Mouse (Mus musculus) heart, adult 2 months (tissue): ENCODE data around the gene Rnf215.
"Not testable (repeated sequence)": the region's sequence is repeated elsewhere in the genome, so short reads cannot be mapped to it uniquely, and the experiment has no call there.

ENCODE experiments used
- CTCF ChIP-seq: fragments of 200-600 bp; IDR thresholded peaks from 2 replicates; pipeline ENCODE4 v1.8.1; 2022; ENCODE audit warnings: antibody characterized with exemption, mild to moderate bottlenecking, moderate library complexity
- EP300 ChIP-seq: fragments of 200-500 bp; IDR thresholded peaks from 2 replicates; pipeline ENCODE4 v1.6.1; 2011; ENCODE audit warnings: low read depth, low read length, control low read depth; ENCODE audit not compliant: insufficient read depth

DNA sequence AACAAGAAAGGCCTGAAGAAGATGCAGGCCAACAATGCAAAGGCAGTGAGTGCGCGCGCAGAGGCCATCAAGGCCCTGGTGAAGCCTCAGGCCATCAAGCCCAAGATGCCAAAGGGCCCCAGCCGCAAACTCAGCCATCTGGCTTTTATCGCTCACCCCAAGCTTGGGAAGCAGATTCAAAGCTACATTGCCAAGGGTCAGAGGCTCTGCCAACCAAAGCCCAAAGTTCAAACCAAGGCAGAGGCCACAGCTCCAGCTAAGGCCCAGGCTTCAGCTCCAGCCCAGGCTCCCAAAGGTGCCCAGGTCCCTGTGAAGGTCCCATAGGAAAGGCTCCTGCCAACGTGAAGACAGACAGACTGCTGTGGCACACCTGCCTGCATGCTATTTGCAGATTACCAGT lies 27.1 kb upstream of the Rnf215 start:
- not testable (repeated sequence) for TF ChIP-seq CTCF, EP300
